Mouse (Mus musculus) layer of hippocampus, postnatal 25 days (tissue): ENCODE results near the gene Asap2. TPM values are rescaled to one million over a fixed set of nuclear protein-coding genes. Genes with fewer than 3 reads are reported as not detected.
A peak's percentile ranks its signal among the peaks of the same experiment; 100 is the strongest.

ENCODE experiments used
- DNase-seq, 2 experiments: peaks; one replicate each; pipeline ENCODE4 v3.0.0; 2022; ENCODE audit warnings: mixed read lengths in 2 of 2, low spot score in 1 of 2; ENCODE audit errors: extremely low spot score in 1 of 2
- total RNA-seq, 2 experiments: library from RNA; stranded (reverse); gene quantifications; 2 replicates each; pipeline ENCODE4 v1.2.3; 2021

The Asap2 gene
- total RNA-seq, 2 experiments from 2014 or later: 39.1 to 42.4 TPM

- DNase-seq: no peak
Measured at GRCm38 (mm10) chr12:21130274-21130823, 140.1 kb downstream of the Asap2 start.

DNA sequence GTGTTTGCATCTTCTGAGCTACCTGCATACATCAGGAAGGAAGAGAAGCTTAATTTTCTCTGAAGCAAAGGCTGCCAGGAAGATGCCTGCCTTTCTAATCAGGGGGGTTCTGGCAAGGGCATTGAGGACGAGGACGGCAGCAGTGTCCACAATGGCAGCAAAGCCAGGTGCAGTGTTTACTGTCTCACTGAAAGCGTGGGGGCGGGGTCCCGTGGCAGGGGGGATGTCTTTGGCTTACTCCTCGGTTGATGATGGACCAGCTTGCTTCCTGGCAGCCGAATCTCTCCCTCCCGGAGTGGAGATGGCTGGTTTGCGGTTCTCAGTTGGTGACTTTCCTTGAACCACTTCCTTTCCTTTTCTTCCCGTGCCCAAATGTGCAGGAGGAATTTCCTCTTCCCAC lies 142.3 kb downstream of the Asap2 start:
- no peak for DNase-seq

DNA sequence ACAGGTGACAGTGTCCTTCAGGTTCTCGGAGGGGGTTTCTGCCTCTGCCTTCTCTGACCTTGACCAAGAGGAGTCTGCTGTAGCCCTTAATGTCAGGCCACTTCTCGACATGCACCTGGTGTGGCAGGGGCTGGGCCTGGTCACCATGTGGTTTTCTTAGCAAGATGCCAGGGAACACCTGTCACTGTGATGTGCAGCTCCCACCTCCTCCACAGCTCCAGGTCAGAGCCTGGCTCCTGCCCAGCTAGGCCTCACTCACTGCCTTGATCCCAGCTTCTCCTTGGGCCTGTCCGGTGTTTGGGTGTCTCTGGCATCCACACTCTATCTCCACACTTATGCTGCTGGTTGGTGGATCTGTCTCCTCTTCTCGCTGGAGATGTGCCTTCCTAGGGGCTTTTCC lies 142.8 kb downstream of the Asap2 start:
- no peak for DNase-seq

- no peak for DNase-seq
Measured at GRCm38 (mm10) chr12:21133972-21134859, 144.0 kb downstream of the Asap2 start.

DNA sequence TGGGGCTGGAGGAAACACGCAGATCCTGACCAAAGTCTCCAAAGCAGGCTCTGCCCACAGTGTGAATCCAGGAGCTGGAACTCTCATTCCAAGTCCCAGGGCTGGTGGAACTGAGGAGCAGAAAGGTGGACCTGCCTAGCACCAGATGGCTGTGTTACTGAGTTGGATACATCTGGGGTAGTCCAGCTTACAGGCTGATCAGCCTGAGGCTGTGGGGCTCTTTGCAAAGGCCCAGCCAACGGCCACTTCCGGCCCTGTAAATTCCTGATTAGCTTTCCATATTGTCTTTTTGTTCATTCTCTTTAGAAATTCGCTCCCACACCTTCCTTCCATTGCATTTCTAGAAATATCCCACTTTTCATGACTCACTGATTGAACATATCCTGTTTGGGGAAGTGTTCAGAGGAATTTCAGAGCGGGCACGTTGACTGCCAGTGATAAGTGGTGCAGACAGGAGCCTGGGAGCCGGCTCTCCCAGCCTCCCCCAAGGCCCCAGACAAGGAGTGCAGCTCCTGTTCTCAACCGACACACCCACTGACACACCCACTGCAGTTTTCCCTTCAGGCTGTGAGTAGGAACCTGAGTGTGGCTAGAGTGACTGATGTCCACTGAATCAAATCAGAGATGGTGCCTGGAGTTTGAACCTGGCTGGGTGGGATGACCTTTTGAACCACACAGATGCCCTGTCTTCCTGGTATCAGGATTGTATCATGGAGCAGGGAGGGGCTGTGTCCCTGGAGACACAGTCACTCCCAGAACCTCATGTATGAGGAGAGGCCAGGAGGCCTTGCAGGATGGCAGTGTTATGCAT lies 145.6 kb downstream of the Asap2 start:
- DNase-seq: no peak

DNA sequence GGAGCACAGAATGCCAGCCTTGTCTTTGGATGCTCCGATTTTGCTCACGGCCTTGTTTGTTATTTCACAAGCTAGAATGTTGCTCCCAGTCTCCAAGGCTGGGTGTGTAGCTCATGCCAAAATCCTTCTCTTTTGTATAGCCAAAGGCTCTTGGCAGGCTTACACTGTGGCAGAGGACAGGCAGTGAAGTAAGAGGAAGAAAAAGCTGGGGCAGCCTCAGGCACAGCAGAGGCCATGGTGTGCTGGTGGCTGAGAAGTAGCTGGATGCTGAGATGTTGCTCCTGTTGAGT lies 146.1 kb downstream of the Asap2 start:
- DNase-seq: no peak

DNA sequence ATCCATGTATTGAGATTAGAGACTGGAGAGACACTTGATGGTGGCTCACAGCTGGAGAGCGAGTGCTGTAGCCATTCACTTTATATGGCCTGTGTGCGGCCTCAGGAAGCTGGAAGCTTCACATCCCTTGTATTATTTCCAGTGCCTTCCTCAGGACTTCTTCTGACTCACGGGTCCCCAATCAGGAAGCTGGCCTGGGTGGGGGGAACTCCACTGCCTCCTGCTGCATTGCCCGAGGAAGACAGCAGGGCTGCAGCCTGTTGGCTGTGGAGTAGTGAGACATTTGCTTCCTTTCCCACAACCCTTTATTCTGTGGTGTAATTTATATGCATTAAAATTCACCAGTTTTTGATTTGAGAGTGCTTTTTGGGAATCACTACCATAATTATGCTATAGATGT lies 149.3 kb downstream of the Asap2 start:
- DNase-seq: no peak

DNA sequence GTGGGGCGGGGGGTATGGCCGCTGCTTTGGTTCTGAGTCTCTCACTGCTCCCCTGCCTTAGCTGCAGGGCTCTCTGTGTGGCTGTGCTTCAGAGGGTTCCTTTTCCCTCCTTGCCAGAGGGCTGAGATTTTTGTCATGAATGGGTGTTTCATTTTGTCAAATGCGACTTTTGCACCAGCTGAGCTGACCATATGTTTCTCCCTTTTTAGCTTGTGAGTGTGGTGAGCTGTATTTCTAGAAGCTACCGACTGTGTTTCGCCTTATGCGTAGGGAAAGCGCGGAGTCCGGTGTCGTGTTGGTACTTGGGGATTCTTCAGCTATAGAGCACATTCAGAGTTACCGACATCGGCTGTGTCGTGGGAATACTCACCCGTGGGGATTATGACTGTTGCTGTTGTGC lies 149.9 kb downstream of the Asap2 start:
- peak in 1 of 2 experiments; percentile 30 for DNase-seq

- no peak for DNase-seq
Measured at GRCm38 (mm10) chr12:21140741-21141308, 150.6 kb downstream of the Asap2 start.

GRCm38 (mm10) chr12:21141691-21142300 lies 151.5 kb downstream of the Asap2 start:
- DNase-seq: no peak

- no peak for DNase-seq
Measured at GRCm38 (mm10) chr12:21142489-21143254, 152.4 kb downstream of the Asap2 start.

GRCm38 (mm10) chr12:21144602-21145001 lies 154.3 kb downstream of the Asap2 start:
- no peak for DNase-seq

GRCm38 (mm10) chr12:21145050-21145449 lies 154.8 kb downstream of the Asap2 start:
- DNase-seq: no peak

DNA sequence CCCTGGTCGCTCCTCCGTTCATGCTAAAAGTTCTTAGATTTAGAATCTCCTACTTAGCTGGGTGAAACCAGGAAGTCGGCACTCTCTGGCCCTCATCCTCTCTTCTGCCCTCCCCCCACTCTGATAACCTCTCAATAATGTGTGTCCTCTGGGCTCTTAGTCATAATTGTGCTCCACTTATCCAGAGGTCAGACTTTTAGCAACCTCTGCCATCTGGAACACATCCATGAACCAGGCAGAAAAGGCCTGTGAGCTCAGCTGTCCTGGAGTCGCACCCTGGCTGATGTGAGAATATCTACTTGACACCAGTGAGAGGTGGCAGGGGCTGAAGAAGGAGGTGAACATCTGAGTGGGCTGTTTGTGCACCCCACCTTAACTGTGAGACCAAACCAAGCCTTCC lies 156.6 kb downstream of the Asap2 start:
- no peak for DNase-seq

- peak in 1 of 2 experiments; percentile 41 for DNase-seq
Measured at GRCm38 (mm10) chr12:21153279-21153707, 163.0 kb downstream of the Asap2 start.

DNA sequence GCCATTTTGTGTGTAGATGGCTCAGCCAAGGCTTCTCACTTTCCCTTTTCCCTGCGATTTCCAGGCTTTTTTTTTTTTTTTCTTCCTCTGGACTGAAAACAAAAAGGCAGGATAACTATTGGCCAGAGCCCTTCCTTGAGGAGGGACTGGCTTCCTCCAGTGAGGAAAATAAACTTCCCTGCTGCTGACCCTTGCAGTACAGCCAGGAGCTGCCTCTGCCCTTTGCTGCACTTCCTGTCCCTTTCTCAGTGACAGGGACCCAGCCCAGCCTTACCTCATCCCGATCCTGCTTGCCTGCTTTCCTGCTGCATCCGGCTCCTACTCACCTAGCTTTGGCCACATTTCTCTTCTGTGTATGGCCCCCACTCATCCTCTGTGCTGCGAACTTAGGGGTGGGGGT lies 164.8 kb downstream of the Asap2 start:
- no peak for DNase-seq

- no peak for DNase-seq
Measured at GRCm38 (mm10) chr12:21159304-21159703, 169.0 kb downstream of the Asap2 start.

- DNase-seq: peak in 1 of 2 experiments; percentile 19
Measured at GRCm38 (mm10) chr12:21160327-21160828, 170.1 kb downstream of the Asap2 start.

- DNase-seq: no peak
Measured at GRCm38 (mm10) chr12:21161841-21162240, 171.6 kb downstream of the Asap2 start.

DNA sequence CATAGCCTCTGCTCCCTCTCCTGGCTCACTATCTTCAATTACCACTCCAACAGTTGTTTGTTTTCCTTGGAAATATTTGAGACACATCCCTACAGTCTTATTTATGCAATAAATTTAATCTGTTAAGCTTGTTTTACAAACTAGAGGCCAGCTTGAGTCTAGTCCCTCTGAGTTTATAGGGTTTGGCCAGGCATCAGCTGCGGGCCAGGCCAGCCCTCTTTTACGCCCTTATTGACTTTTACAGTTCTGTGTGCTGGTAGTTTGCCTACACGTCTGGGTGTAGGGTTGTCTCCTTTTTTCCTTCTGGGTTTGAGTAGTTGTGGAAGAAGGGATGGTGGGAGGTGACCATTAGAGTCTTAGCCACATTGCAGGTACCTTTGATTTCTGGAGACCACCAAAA lies 173.4 kb downstream of the Asap2 start:
- no peak for DNase-seq
